Mouse (Mus musculus) kidney, postnatal 25 days (tissue): ENCODE data around the gene Phf10.
"Not testable (repeated sequence)": the region's sequence is repeated elsewhere in the genome, so short reads cannot be mapped to it uniquely, and the experiment has no call there.

Experiments used
- DNase-seq, 2 experiments: peaks; one replicate each; pipeline ENCODE4 v3.0.0; 2021; ENCODE audit warnings: mixed read lengths in 2 of 2

Phf10 gene

DNA sequence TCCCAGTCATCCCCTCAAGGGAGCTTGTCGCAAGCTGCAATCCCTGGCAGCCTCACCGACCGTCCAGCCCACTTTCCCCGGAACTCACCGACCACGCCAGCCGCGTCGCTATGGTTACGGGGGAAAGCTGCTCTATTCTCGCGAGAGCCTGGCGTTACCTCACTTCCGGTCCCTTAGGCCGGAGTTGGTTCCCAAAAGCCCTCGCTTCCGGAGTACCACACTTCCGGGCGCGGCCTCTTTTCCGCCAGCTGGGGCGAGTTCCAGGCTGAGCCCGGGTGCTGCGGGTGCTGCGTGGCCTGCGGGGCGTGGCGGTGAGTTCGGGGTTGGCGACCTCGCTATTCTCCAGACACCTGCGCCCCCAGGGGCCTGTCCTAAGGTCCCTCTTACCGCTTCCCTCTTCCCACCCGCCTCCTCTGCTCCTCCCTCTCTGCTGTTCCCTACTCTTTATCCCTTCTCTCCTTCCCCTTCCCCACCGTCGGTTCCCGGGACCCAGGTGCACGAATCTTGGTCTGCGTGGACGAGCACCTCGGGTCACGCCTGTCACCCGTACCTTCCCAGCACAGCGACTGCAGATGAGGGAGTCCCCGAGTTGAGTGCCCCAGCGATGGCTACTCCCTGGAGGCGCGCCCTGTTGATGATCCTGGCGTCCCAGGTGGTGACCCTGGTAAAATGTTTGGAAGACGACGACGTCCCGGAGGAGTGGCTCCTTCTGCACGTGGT, 17.9 kb downstream of the Phf10 start, which contains the start of the genes Wdr27 and 1600012H06Rik:
Wdr27 (minus strand) TSS at position 150 of the 720 bp plus-strand sequence.
1600012H06Rik (plus strand) TSS at position 176 of the 720 bp plus-strand sequence.
- peak; percentile 99 for DNase-seq

DNA sequence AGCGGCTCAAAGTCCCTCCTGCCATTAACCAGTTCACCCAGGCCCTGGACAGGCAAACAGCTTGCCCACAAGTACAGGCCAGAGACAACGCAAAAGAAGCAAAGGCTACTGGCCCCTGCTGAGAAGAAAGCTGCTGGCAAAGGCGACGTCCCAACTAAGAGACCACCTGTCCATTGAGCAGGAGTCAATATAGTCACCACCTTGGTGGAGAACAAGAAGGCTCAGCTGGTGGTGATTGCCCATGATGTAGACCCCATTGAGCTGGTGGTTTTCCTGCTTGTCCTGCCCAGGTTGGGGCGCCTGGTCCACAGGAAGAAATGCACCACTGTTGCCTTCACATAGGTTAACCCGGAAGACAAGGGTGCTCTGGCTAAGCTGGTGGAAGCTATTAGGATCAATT, 18.9 kb downstream of the Phf10 start:
- DNase-seq = not testable (repeated sequence)

DNA sequence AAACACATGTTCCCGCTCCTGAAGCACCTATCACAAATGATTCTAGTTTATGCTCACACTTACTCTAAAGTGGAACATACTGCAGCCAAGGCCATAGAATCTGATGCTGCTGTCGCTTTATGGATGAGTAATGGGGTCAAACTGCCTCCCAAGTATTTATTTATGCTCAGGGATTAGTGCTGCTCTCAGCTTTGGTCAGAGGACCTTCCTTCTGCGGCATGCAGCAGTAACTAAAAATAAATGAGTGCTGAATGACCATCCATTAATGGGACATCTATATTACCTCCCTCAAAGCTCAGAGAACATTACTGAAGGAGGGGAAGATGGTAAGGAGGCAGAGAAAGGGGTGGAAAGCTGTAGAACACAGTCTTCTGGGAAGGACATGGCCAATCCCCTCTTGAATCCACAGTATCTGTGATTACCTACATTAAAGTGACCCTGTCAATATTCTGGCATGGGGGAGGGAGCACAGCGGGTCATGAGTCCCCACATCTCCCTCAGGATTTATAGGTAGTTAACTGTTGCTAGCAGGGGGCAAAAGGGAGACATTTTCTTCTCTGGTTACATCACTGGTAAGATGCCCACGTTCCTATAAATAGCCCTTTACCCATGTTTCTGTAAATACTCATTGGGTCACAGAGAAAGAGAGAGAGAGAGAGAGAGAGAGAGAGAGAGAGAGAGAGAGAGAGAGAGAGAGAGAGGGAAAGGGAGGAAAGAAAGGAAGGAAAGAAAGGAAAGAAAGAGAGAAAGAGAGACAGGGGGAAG, 25.1 kb downstream of the Phf10 start:
- no peak for DNase-seq

DNA sequence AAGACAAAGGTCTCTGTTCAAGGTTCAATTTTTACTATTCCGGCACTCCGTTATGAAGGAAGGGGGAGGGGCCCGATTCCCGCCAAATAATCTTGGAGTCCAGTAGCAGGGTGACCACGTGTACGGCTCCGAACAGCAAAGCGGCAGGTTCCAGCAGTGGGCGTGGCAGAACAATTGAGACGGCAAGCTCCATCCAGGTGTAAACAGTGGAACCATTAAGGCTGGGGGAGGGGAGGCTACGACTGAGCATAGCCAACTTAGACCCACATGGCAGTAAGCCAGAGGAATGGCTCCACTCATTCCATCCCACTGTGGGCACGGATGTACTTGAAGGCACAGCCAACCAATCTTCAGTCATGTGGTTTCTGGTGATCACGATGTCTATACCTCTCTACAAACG, 25.8 kb downstream of the Phf10 start:
- not testable (repeated sequence) for DNase-seq

DNA sequence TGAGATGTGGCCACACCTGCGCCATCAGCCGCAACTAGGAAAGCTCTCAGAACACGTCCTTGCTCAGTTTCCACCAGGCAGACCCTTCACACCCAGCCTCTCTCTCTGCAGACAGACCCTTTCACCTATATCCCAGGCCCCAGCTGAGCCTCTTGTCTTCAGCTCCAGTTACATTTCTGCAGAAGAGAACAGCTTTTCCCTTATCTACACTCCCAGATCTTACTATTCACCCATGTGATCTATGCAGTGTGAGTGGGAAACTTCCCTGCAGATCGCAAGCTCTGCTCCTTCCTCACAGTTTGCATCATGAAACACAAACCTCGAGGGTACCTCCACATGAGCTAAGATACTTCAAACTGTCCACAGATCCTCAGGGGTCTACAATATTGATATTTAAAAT, 29.6 kb downstream of the Phf10 start:
- no peak for DNase-seq

DNA sequence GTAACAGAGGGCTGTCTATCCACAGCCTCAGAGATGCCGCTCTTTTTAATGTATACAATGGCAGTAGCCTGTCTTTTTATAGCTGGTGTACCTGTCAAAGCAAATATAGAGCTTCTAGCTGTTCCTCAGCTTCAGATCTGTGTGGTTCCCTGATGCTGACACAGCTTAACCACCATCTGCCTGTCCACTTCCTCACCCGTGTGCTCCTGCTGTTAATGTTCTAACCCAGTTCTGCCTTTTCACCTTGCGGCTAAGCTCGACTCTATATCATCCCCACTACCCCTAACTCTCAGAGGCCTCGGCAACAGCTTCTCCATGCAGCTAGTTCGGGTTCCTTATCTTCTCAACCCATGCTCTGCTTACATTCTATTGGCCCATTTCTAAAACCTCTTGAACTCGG, 30.4 kb downstream of the Phf10 start:
- no peak for DNase-seq

DNA sequence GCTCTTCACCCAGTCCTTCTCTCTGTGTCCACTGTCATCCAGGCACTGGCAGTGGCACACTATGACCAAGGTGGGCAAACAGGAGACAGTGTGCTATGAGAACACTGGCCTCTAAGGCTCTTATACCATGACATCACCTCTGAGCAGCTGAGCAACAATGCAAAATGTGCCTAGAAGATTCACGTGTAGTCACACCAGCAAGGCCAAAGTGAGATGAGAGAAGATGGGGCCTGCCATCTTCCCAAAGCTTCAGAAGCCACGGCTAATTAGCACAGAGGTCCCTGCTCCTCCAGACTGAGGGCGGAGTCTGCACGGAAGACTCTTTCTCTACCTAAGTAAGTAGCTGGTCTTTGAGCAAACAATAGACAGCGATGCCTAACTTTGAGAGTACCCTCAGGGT, 32.4 kb downstream of the Phf10 start:
- DNase-seq = no peak

DNA sequence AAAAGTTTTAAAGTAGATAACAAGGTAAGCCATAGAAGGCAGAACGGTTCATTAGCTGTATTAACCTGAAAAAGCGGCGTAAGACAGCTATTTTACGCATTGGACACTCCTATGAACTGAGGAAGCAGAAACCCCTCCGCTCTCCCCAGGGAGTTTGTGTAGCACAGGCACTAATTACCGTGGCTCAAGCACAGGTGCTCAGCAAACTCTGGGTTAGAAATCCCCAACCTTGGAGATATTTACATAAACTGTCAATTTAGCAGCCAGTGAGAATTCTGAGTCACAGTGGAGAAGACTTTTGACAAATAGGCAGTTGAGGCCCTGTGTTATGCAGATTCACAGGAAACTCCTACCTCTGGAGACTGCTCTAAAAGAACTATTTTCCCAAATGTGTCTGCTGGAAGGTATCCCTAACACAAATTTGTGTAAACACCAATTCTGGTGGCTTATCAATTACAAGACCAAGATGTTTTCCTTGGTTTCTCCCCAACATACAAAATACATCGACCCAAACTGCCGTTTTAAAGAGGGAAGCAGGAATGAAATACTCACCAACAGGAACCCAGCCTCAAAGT, 33.3 kb downstream of the Phf10 start:
- DNase-seq = no peak

DNA sequence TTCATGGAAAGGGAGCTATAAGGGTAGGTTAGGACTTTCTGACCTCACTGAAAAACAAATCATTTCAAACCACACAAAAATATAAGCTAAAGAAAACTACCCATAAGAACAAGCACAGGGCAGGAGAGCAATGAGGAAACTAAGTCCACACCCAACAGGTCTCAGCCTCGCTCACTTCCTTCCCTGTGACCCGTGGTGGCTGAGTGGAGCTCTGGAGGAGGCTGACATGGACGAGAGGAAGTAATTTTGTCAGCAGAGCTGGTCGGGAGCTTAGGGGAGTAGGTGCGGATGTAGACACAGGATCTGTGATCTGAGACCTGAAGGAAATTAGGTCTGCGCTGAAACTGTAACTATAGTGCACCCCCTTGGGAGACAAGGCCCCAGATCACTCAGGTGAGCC, 39.5 kb downstream of the Phf10 start:
- no peak for DNase-seq

DNA sequence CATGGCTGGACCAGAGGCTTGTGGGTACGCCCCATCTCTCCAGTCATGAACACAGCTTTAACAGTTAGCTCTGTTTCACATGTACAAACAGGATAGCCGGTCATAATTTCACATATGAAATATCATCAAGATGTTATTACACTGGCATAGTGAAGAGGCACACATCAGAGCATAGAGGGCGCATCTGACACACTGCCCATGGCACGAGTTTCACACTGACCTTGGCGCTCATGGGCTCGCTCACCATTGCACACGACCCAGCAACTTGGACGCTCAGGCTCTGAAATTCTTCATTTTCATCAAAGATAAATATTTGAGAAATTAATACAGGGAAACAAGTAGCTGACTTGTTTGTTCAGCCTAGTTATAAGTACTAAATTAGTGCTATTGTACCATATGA, 43.2 kb downstream of the Phf10 start:
- no peak for DNase-seq

DNA sequence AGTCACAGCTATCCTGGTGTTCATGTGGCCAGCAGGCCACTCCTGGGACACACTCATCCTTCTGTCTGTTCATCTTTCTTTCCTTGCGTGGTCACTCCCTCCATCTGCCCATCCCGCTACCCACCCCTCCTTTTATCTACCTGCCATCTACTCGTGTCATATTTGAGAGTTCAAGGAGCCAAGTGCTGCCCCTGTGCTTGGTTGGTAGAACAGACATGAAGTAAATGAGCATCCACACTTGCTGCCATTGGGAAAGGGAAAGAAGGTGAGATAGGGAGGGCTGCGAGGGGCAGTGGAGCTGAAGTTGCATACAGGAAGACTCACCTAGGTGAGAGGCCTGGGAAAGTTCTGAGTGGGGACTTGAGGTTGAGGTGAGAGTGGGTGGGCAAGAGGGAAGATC, 46.7 kb downstream of the Phf10 start:
- DNase-seq = no peak

DNA sequence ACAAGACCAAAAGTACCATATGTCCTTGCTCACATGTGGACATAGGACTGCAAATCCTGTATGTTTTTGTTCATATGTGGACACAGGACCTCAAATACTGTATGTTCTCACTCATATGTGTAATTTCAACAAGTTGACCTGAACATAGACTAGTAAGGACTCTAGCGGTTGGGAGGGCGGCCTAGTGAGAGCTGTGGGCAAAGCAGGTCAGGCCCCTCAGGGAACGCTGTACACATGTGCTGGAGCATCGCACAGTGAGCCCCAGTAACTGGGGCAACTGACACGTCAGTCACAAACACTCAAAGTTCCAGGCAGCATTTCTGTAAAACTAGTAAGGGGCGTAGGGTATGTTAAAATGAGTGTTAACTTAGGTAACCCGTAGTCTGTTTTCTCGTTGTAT, 48.1 kb downstream of the Phf10 start:
- DNase-seq = no peak

DNA sequence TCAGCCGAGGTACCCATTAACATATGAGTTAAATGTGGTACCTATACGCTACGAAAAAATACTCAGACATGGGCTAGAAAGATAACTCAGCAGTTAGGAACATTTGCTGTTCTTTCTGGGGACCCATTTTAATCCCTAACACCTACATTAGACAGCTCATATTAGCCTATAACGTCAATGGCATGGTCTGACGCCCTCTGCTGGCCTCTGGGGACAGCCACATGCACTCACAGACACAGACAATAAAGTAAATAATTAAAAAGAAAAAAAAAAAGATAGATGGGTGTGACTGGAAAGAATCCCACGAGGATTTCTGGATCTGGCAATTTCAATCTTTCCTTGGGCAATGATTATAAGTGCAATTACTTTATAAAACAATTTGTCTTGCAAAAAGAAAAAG, 48.7 kb downstream of the Phf10 start:
- peak in 1 of 2 experiments; percentile 14 for DNase-seq

DNA sequence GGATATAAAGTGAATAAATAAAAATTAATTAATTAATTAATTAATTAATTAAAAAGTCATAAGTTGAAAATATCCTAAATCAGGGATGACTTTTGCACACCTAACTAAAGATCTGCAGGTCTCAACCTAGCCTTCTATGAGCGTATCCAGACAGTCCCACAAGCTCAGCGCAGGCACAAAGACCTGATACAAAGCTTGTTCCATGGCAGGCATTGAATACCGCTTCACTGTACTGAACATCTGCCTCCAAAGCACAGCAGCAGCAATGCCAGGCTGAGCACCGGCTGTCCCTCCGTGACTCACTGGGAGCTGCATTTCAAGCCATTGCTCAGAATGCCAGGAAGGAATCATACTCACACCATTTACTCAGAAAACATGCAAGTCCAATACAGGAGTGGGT, 50.3 kb downstream of the Phf10 start:
- no peak for DNase-seq

DNA sequence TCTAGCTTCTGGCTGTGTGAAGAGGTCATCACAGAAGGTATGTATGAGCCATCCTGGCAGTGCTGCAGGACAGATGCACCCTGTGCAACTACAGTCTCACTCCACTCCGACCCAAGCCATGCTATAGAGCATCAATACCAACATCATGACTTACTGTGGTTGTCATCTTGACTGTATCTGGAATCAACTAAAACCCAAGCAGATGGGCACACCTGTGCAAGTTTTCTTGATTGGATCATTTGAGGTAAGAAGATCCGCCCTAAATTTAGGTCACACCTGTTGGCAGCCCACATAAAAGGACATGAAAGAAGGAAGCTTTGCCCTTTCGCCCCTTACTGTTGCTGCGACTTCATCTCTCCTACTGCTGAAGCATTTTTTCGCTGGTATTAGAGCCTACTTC, 51.7 kb downstream of the Phf10 start:
- DNase-seq = no peak

DNA sequence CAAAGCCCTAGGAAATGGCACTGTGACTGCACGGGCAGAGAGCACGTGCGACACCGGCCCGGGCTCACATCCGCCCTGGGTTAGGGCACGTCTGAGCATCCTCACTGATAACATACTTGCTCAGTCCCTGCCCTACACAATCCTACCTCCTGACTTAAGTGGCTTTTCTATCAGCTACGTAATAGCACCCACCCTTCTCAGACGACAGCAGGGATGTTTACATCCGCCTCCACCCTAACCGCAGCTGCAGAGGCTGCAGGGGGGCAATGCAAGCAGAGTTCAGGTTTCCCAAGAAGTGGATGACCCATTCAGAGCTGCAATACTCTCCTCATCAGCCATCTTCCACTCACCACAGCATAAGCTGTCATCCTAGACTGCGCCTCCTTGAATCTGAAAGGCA, 53.9 kb downstream of the Phf10 start:
- DNase-seq = no peak

DNA sequence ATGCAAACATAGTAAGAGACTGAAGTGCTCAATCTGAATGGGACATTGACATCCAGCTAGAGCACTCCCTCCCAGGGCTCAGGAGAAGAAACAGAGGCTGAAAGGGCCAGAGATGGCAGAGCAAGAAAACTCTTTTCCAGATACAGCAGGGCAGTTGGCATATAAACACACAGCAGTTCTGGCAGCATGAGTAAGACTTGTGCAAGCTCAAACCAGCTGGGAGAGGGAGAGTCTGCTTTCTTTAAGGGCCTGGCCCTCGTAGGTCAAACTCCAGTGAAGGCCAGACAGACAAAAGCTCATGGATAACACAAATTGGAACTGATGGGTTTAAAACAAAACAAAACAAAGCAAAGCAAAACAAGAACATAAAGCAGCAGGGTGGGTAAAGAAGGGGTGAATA, 54.5 kb downstream of the Phf10 start:
- no peak for DNase-seq

DNA sequence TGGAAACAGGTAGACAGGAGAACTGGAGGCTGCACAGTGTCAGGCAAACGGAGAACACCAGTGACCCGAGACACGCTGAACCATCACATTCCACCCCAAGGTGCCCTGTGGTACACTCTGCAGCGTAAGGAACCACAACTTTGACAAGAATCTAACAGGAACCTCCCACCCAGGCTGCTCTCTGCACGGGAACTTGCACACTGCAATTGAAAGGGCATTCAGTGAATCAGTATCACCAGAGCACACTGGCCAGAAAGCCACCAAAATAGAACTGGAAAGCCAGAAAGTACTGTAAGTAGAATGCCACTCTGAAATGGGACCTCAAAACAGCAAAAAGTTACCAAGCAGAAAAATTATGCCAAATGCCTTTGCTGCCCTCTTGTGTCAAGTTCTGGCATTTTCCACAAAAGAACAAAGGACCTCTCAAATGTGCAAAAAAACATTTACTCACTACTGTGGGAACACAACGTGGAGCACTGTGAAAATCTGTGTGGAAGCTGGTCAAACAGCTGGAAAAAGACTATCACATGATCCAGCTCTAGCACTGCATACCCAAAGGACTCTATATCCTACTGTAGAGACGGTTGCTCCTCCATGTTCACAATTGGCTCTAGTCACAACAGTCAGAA, 56.3 kb downstream of the Phf10 start:
- DNase-seq = peak in 1 of 2 experiments; percentile 79

DNA sequence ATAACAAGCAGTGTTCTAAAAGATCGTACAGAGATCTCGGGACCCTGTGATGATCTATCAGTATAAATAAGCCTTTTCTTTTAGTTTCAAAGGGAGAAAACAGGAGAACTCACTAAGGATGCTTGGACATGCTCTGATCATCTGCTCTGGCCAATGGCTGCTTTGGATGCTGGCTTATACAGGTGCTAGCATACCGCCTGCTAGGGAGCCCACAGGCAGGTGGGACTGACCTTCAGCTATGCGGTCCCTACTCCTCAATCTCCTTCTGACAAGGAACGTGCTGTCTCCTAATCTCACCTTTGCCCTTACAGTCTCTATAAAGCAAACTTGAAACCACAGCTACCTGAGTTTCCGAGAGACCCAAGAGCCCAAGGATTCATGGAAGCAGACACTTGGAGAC, 56.9 kb downstream of the Phf10 start:
- DNase-seq = no peak

DNA sequence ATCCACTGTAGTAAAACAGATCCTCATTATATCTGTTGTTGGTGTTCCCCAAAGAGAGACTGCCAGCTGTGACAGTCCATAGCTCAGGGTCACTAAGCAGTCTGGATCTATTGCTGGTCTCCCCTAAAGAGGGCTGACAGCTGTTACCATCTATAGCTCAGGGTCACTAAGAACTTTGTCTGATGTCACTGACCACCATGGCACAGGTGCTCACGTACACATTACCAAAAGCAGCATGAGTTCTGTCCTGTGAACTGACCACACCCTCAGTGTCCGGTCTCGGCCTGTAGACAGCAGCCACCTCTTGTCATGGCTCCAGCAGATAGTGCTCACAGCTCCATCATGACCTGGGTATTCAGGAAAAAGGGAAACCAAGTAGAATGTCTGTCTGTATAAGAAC, 57.9 kb downstream of the Phf10 start:
- no peak for DNase-seq

DNA sequence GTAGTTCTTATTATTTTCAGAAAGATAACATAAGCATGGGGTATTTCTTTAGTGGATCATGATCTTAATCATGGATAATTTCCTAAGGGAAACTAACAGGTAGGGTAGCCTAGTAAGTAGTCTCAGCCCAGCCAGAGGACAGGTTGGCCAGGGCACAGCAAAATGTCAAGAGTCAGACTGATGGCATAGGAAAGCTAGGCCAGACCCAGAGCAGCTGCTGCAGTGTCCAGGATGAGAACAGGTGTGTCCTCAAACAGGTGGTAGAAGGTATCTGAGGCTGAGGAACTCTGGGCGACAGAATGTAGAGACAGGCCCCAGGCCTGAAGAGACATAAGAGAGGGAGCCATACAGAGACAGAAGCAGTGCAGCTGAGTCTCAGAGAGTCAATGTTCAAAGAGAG, 62.1 kb downstream of the Phf10 start:
- DNase-seq = no peak

DNA sequence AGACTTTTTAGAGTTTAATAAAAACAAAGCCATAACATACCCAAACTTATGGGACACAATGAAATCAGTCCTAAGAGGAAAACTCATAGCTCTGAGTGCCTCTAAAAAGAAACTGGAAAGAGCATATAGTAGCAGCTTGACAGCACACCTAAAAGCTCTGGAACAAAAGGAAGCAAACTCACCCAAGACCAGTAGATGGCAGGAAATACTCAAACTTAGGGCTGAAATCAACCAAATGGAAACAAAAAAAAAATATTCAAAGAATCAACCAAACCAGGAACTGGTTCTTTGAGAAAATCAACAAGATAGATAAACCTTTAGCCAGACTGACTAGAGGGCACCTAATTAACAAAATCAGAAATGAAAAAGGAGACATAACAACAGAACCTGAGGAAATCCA, 66.0 kb downstream of the Phf10 start:
- DNase-seq = not testable (repeated sequence)
